Mouse (Mus musculus) midbrain, embryonic 12.5 days (tissue): Measurements from ENCODE around the gene Rtn3. TPM values are rescaled to one million over a fixed set of nuclear protein-coding genes. Genes with fewer than 3 reads are reported as not detected.
A peak's percentile ranks its signal among the peaks of the same experiment; 100 is the strongest.
"Not testable (repeated sequence)": the region's sequence is repeated elsewhere in the genome, so short reads cannot be mapped to it uniquely, and the experiment has no call there.

Source experiments
- ATAC-seq: fragments of 200-750 bp; cut with Nextera tagmentation; 2 replicates; pipeline ENCODE4 v1.8.0; 2017; ENCODE audit warnings: low read depth, moderate TSS enrichment, moderate library complexity; ENCODE audit not compliant: low FRiP score
- H3K27ac ChIP-seq: fragments of 300-500 bp; sonication (generic); replicated peaks from 2 replicates; pipeline ENCODE4 v1.5.1; 2016; ENCODE audit warnings: mild to moderate bottlenecking
- H3K27me3 ChIP-seq: fragments of 300-500 bp; sonication (generic); 2 replicates; pipeline ENCODE4 v1.6.1; 2016; ENCODE audit warnings: mild to moderate bottlenecking
- H3K36me3 ChIP-seq: fragments of 300-500 bp; sonication (generic); 2 replicates; pipeline ENCODE4 v1.6.1; 2016
- H3K4me1 ChIP-seq: fragments of 300-500 bp; sonication (generic); 2 replicates; pipeline ENCODE4 v1.6.1; 2016
- H3K4me2 ChIP-seq: fragments of 300-500 bp; sonication (generic); replicated peaks from 2 replicates; pipeline ENCODE4 v1.6.1; 2016; ENCODE audit warnings: mild to moderate bottlenecking, moderate library complexity
- H3K4me3 ChIP-seq: fragments of 300-500 bp; sonication (generic); 2 replicates; pipeline ENCODE4 v1.5.1; 2016; ENCODE audit warnings: mild to moderate bottlenecking
- H3K9ac ChIP-seq: fragments of 300-500 bp; sonication (generic); replicated peaks from 2 replicates; pipeline ENCODE4 v1.6.1; 2016; ENCODE audit warnings: mild to moderate bottlenecking, moderate library complexity
- H3K9me3 ChIP-seq: fragments of 300-500 bp; sonication (generic); 2 replicates; pipeline ENCODE4 v1.6.1; 2016; ENCODE audit warnings: mild to moderate bottlenecking
- WGBS: fragments of 180-500 bp; shearing (Covaris S2); methylation state at CpG from one replicate; pipeline ENCODE4 v1.1.7; 2016; 5-methylcytosine and 5-hydroxymethylcytosine counted together
- polyA plus RNA-seq: library from polyadenylated mRNA; unstranded; fragments of >200 nt; fragmentation: Nextera tagmentation; extraction: Ambion mirVana; gene quantifications from 2 replicates; pipeline ENCODE4 v1.2.1, GENCODE M21; 2016

Gene Rtn3
- polyA plus RNA-seq, 1 experiment from 2014 or later = 481 TPM

DNA sequence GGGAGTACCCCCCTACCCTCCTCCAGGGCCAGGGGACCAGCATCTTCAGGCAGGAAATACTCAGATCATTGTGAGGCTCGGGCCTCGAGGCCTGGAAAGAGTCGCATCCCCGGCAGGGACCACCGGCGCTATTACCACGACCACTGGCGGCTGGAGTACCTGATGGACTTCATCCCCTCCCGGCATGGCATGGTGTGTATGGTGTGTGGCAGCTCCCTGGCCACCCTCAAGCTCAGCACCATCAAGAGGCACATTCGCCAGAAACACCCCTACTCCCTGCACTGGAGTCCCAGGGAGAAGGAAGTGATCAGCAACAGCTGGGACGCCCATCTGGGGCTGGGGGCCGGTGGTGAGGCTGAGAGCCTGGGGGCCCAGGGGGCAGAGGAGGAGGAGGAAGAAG is 63.0 kb downstream of the Rtn3 start:
- peak overlapping the region; percentile 98 for H3K27ac ChIP-seq

DNA sequence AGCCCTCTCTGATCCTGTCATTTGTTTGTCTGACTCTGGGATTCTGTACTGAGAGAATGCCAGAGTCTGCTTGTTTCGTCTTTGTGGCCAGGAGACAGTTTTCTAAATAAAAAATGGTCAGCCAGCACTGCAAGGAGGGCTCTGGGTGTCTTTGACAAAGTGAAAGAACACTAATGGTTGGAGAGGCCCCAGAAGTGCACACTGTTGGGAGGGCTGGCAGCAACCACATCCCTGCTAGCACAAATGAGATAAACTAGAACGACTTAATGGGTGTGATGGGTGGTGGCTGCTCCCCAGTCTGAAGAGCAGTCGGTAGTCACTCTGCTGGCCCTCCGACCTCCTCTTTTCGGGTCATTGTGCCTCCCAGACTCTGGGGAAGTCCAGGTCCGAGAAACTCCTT is 63.9 kb downstream of the Rtn3 start:
- peaks cover 34% of the 10 kb centered on the region for H3K36me3 ChIP-seq
- 28% methylated on average over 6 of the region's 6 CpGs for WGBS
- peak overlapping the region; percentile 80 for H3K4me2 ChIP-seq
- H3K9ac ChIP-seq = peak overlapping the region; percentile 100
- ATAC-seq = no peak
- H3K4me3 ChIP-seq = peak overlapping the region; percentile 78
- H3K4me1 ChIP-seq = peaks cover 67% of the 10 kb centered on the region
- no peaks in the 10 kb centered on the region for H3K9me3 ChIP-seq
- peaks cover 5% of the 10 kb centered on the region; the same call in 1 of the 2 replicates for H3K27me3 ChIP-seq
- H3K27ac ChIP-seq = peak overlapping the region; percentile 98

More for the DNA sequence above, 63.0 kb downstream of the Rtn3 start:
- Histone ChIP-seq H3K36me3 (peaks cover 40% of the 10 kb centered on the region), H3K4me3 (peak overlapping the region; percentile 78), H3K9ac (peak overlapping the region; percentile 100), H3K4me1 (peaks cover 76% of the 10 kb centered on the region), H3K4me2 (peak overlapping the region; percentile 80), H3K9me3 (no peaks in the 10 kb centered on the region), H3K27me3 (peaks cover 5% of the 10 kb centered on the region; the same call in 1 of the 2 replicates)
- no peak for ATAC-seq
- WGBS = 61% methylated on average over 12 of the region's 12 CpGs

DNA sequence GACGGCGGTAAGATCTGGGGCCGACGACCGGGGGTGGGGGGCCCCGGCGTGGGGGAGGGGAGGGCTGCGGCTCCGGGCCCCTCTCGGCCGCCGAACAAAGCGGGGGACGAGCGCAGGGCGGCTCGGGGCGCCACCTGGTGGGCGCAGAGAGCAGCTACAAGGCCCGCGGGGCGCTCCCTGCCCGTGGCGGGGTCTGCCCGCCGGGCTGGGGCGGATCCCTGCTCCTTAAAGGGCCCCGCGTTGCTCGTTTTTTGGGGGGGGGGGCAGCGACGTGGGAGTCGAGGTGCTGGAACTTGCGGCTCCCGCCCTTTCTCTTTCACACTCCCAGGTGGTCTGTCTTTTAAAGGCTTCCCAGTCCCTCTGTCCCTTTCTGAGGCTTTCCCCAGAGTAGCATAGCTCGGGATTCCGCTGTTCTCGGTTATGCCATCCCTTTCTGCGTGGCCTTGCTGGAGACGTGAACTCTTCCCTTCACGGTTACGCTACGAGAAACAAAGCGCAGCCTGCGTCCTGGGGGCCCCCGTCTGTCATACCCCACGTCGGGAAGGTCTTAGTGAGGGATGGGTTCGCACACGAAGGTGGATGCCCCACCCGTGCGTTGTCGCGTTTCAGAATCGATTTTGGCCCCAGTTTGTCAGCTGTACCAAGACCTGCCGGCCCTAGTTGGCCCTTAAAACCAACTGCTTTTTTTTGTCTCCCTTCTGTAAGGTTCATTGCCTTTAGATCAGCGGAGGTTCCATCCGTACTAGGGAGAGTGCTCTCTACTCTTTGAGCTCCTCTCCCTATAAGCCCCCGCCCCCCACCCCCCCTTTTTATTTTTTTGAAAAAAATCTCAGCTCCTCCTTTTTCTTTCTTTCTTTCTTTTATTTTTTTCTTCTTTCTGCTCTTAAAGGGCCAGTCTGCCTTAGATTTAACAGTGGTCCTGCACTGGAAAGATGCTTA is 64.9 kb downstream of the Rtn3 start:
- WGBS = under 1% methylated on average over 31 of the region's 59 CpGs

DNA sequence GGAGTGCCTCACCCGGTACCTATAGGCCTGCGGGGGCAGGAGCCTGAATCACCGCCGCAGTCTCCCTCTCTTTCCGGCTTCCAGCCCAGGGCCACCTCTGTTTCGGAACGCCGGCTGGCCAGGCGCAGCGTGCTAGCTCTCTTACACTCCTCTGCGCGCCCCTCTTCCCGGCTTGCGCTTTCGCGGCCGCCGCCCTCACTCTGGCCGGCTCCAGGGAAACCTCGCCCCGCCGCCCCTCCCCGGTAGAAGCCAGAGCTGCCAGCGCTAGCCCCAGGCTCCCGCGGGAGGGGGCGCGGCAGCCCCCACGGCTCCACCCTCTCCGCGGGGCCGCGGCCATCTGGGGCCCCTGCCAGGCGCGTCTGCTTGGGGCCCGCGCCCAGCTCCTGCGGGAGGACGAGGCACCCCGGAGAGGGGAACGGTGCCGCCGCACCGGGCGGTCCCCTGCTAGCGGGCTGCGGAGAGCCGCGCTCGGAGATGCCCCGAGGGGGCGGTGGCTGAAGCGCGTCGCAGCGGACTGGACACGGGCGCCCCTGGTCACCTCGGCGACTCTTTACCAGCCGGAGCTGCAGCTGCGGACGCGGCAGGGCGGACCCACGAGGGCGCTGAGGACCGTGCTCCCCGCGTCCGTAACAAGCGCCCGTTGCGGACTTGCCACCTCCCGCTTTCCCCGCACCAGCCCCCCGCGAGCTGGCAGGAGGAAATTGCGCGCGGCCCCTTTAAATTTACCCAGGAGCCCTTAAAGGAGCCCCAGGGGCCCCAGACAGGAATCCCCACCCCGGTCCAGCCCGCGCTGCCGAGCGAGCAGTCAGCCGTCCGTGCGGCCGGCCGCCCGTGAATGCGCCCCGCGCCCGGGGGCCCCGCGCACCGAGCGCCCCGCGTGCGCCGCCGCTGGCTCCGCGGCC is 66.0 kb downstream of the Rtn3 start, which contains the start of gene 2700081O15Rik:
2700081O15Rik (plus strand) TSS at position 792 of the 902 bp plus-strand sequence.
- under 1% methylated on average over 92 of the region's 107 CpGs for WGBS
- Histone ChIP-seq H3K9ac (peak within 1 kb of the TSS; percentile 100), H3K27me3 (peaks cover 5% of the 10 kb centered on the region; the same call in 1 of the 2 replicates), H3K4me3 (peak within 1 kb of the TSS; percentile 78), H3K9me3 (no peaks in the 10 kb centered on the region), H3K4me1 (peaks cover 46% of the 10 kb centered on the region), H3K36me3 (peaks cover 22% of the 10 kb centered on the region), H3K4me2 (peak within 1 kb of the TSS; percentile 83), H3K27ac (peak within 1 kb of the TSS; percentile 98)
- peak; percentile 59 for ATAC-seq

More for the DNA sequence above, 64.9 kb downstream of the Rtn3 start:
- Histone ChIP-seq H3K9me3 (no peaks in the 10 kb centered on the region), H3K27me3 (peaks cover 5% of the 10 kb centered on the region; the same call in 1 of the 2 replicates), H3K9ac (peak overlapping the region; percentile 100), H3K4me3 (peak overlapping the region; percentile 78), H3K4me1 (peaks cover 57% of the 10 kb centered on the region), H3K27ac (peak overlapping the region; percentile 98), H3K4me2 (peak overlapping the region; percentile 80), H3K36me3 (peaks cover 32% of the 10 kb centered on the region)
- peak; percentile 53 for ATAC-seq

DNA sequence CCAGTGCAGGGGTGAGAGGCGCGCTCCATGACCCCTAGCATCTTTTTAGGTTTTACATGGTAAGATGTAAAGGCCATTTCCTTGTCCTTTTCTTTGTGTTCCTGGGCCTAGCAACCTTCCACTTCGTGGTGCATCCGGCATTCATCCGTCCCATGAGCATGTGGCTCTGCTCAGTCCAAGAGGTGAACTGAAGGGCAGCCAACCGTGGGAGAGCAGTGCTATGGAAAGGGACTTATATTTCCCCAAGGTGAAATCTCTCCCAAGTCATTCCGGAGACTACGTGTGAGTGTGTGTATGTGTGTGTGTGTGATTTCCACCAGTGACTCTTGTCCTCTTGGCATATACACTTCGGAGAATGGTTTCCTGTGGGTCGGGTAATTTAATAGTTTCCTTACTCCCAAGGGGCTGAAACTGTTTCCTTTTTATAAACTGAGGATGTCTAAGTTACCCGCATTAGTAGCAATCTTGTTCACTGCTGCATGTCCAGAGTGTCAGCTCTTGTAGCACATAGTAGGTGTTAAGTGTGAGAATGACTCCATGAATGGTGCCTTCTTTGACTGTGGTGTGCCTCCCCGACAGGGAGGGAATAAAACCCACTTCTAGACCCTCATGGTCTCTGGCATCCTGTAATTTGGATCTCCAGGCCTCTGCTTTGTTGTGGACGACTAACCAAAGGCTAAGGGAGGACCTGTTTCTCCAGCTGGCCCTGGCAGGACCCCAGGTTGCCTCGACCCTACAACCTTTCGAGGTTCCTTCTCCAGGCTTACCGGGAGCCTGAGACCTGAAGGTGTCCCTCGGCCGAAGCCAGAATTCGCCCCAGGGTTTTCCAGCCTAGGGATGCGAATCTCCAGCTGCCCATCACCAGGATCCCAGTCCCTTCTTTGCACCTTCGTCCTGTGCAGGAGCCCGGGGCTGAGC is 66.9 kb downstream of the Rtn3 start:
- no peak for ATAC-seq
- WGBS = 32% methylated on average over 22 of the region's 22 CpGs
- peak overlapping the region; percentile 78 for H3K4me3 ChIP-seq

DNA sequence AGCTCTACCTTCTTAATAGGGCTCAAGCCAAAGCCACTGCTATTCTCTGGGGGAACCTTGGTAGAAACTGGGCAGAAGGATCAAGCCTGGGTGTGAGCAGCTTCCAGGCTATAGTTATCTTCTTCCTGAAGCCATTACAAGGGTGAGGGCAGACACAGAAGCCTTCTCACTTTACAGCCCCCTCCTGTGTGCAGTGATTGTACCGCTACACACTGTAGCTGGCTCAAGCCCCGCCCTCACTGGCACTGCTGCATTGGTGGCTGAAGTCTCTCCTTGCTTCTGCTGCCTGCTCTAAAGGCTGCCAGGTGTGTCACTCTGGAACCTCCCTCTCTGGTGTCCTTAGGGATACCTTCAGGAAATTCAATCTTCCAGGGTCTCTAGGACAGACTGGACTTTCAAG is 70.7 kb downstream of the Rtn3 start:
- Histone ChIP-seq H3K9me3 (0 out of 2 replicates have a peak, but pooled peaks cover 3% of the 10 kb centered on the region), H3K4me1 (peaks cover 12% of the 10 kb centered on the region), H3K36me3 (no peaks in the 10 kb centered on the region), H3K4me3 (no peak overlapping the region), H3K9ac (no peak overlapping the region), H3K4me2 (no peak overlapping the region), H3K27me3 (peaks cover 5% of the 10 kb centered on the region; the same call in 1 of the 2 replicates), H3K27ac (no peak overlapping the region)
- ATAC-seq = no peak
- WGBS = 59% methylated on average over 2 of the region's 2 CpGs

More for the DNA sequence above, 66.9 kb downstream of the Rtn3 start:
- Histone ChIP-seq H3K27ac (peak overlapping the region; percentile 98), H3K9me3 (no peaks in the 10 kb centered on the region), H3K4me2 (peak overlapping the region; percentile 83), H3K4me1 (peaks cover 37% of the 10 kb centered on the region), H3K36me3 (peaks cover 13% of the 10 kb centered on the region), H3K27me3 (peaks cover 5% of the 10 kb centered on the region; the same call in 1 of the 2 replicates), H3K9ac (peak overlapping the region; percentile 100)

DNA sequence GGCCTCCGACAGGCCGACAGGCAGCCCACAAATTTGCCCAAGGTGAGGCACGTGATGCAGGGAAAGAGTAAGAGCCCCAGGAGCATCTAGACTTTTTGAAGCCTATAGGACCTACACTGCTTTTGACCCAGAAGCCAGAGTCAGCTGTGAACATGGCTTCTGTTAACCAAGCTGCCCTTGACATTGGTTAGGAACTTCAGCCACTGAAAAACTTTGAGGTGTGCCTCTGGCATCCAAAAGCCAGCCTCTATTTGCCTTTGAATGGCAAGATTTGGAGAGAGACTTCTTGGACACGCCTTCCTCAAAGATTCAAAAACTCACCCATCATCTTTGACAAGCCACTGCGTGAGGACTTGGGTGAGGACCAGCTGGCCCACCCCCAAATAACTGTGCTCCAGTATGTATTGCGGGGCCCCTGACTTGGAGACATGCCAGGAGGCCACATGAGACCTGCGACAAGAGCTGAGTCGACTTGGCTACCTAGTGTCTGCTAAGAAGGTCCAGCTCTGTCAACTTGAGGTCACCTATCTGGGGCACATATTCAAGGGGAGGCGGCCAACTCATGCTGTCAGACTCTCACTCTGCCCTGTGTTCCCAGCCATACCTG is 78.4 kb downstream of the Rtn3 start:
- WGBS = 82% methylated on average over 9 of the region's 9 CpGs

DNA sequence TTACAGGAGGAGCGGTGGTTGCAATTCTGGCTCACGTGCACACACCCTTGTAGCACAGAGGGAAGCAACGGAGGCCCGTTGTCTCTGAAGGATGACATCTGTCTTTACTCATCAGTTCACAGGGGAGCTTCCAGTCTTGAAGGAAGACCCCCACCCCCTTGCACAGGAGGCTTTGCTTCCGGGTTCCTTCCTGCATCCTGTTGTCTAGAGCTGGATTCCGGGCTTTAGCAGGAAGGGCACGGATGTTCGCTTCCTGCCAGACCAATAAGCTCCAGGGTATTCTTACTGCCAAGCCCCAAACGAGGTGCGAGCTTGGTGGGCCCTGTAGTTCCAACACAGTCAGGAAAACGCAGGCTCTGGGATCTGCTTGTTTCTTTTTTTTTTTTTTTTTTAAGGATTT is 82.4 kb downstream of the Rtn3 start:
- Histone ChIP-seq H3K36me3 (no peaks in the 10 kb centered on the region), H3K9ac (no peak overlapping the region), H3K9me3 (no peaks in the 10 kb centered on the region), H3K4me2 (no peak overlapping the region), H3K27ac (no peak overlapping the region), H3K4me1 (no peaks in the 10 kb centered on the region), H3K4me3 (no peak overlapping the region), H3K27me3 (peaks cover 9% of the 10 kb centered on the region; the same call in 1 of the 2 replicates)
- ATAC-seq = no peak
- 85% methylated on average over 11 of the region's 11 CpGs for WGBS

More for the DNA sequence above, 78.4 kb downstream of the Rtn3 start:
- H3K4me3 ChIP-seq = no peak overlapping the region
- H3K27ac ChIP-seq = no peak overlapping the region
- H3K4me1 ChIP-seq = no peaks in the 10 kb centered on the region
- H3K4me2 ChIP-seq = no peak overlapping the region
- no peaks in the 10 kb centered on the region for H3K36me3 ChIP-seq
- H3K9me3 ChIP-seq = 0 out of 2 replicates have a peak, but pooled peaks cover 3% of the 10 kb centered on the region
- peaks cover 3% of the 10 kb centered on the region; the same call in 1 of the 2 replicates for H3K27me3 ChIP-seq
- ATAC-seq = no peak
- no peak overlapping the region for H3K9ac ChIP-seq

DNA sequence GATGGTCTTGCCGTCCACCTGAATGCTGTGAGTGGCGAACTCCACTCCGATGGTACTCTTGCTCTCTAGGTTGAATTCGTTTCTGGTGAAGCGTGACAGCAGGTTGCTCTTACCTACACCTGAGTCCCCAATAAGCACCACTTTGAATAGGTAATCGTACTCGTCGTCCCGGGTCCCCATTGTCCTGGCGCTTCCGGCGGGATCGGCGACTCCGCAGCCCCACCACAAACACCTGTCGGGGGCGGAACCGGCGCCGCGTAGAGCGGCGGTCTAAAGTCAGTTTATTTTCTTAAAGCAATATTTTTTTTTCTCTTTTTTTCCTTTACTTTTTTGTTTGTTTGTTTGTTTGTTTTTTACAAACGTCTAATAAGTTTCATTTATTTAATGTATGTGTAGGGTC is 84.2 kb downstream of the Rtn3 start:
- not testable (repeated sequence) for H3K4me1 ChIP-seq, H3K4me2 ChIP-seq, H3K27me3 ChIP-seq, H3K27ac ChIP-seq, H3K4me3 ChIP-seq, H3K36me3 ChIP-seq, ATAC-seq, H3K9me3 ChIP-seq, H3K9ac ChIP-seq
- 39% methylated on average over 24 of the region's 24 CpGs for WGBS

DNA sequence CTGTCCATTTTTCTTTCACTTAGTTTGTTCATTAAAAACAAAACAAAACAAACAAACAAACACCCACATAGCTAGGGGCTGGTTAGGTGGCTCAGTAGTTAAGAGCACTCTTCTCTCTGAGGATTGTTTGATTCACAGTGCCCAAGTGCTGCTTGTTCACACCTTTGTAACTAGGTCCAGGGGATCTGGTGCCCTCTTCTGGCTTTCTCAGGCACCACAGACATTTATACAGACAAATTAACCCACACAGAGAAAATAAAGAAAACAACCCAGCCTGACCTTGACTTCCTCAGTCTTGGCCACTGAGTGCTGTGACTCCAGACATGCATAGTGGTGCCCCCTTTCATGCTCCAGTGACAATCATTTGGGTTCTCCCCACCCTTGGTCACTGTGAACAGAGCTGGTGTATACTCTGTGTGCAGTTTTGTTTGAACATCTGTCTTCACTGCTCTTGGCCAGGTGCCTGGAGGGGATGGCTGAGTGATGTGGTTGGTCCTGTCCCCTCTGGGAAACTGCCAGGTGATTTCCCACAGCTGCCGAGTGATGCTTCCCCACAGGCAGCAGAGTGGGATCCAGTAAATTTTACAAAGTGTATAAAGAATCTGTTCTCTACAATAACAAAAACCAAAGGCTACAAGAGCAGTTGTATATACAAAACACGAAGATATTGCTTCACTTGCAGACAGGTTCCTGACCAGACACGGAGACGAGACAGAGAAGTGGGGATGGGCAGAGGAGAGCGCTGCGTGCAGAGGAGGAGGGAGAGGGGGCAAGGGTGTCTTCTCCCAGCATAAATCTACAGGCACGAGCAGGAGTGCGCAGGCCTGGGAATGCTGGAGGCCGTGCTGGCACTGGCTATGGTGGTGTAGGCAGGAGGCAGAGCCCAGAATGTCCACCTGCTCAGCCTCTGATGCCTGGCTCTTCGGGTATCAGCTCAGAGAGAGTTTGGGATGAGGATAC is 85.9 kb downstream of the Rtn3 start:
- ATAC-seq = not testable (repeated sequence)
- WGBS = 83% methylated on average over 10 of the region's 10 CpGs

More for the DNA sequence above, 85.9 kb downstream of the Rtn3 start:
- H3K4me2 ChIP-seq, H3K27ac ChIP-seq, H3K36me3 ChIP-seq, H3K27me3 ChIP-seq, H3K4me3 ChIP-seq, H3K9ac ChIP-seq, H3K9me3 ChIP-seq, H3K4me1 ChIP-seq: not testable (repeated sequence)
